Mouse (Mus musculus): Measurements from ENCODE around the gene Gm281. TPM values are rescaled to one million over a fixed set of nuclear protein-coding genes. Genes with fewer than 3 reads are reported as not detected.

Gene Gm281
- polyA plus RNA-seq, 1 experiment from 2014 or later = not detected

- WGBS = 36% methylated on average over 26 of the region's 31 CpGs
- peak overlapping the region; percentile 57 for H3K4me2 ChIP-seq
- peaks cover 8% of the 10 kb centered on the region for H3K4me1 ChIP-seq (replicated peaks)
- no peaks in the 10 kb centered on the region for H3K27me3 ChIP-seq
- H3K36me3 ChIP-seq = no peaks in the 10 kb centered on the region
- peak; percentile 75 for ATAC-seq (ENCODE audit: low FRiP score)
- peaks cover 9% of the 10 kb centered on the region; the same call in 1 of the 2 replicates for H3K9me3 ChIP-seq
- H3K27ac ChIP-seq = no peak overlapping the region
- peak overlapping the region; percentile 29 for H3K4me3 ChIP-seq
- H3K9ac ChIP-seq = peak overlapping the region; percentile 60
These were observed 19.2 kb upstream of the Gm281 start for GRCm38 (mm10) chr14:13933290-13934051.

GRCm38 (mm10) chr14:13917630-13918029, 3.4 kb upstream of the Gm281 start:
- Histone ChIP-seq H3K4me2 (no peak overlapping the region), H3K27me3 (no peaks in the 10 kb centered on the region), H3K9me3 (no peaks in the 10 kb centered on the region), H3K4me1 (replicated peaks) (no peaks in the 10 kb centered on the region), H3K4me3 (no peak overlapping the region), H3K9ac (no peak overlapping the region), H3K27ac (no peak overlapping the region), H3K36me3 (no peaks in the 10 kb centered on the region)
- peak; percentile 82 for ATAC-seq (ENCODE audit: low FRiP score)
- WGBS = 39% methylated on average over 3 of the region's 3 CpGs

GRCm38 (mm10) chr14:13917208-13917607, 2.9 kb upstream of the Gm281 start:
- H3K4me3 ChIP-seq = no peak overlapping the region
- H3K9ac ChIP-seq = no peak overlapping the region
- H3K4me2 ChIP-seq = no peak overlapping the region
- no peaks in the 10 kb centered on the region for H3K27me3 ChIP-seq
- no peak overlapping the region for H3K27ac ChIP-seq
- H3K9me3 ChIP-seq = no peaks in the 10 kb centered on the region
- H3K4me1 ChIP-seq (replicated peaks) = no peaks in the 10 kb centered on the region
- no peaks in the 10 kb centered on the region for H3K36me3 ChIP-seq
- ATAC-seq (ENCODE audit: low FRiP score) = no peak
- 89% methylated on average over 10 of the region's 10 CpGs for WGBS

DNA sequence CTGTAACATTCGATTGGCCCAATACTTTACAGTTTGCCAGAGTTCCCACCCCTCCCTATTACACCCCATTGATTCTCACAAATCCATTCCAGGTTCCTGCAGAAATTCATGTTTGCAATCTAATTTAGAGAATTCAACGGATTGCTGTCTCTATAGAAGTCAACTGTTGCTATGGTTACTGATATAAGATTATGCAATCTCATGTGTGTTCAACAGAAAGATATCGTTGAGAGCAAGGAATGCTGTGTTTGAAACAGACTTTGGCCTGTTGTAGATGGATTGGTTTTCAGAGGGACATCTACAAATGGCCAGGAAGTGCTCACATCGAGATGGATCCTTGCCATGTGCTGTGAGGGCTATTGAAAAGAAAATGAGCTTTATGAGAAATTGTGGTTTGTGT, 929 bp upstream of the Gm281 start:
- no peak overlapping the region for H3K9ac ChIP-seq
- no peak for ATAC-seq (ENCODE audit: low FRiP score)
- H3K4me1 ChIP-seq (replicated peaks) = no peaks in the 10 kb centered on the region
- H3K27me3 ChIP-seq = no peaks in the 10 kb centered on the region
- H3K9me3 ChIP-seq = no peaks in the 10 kb centered on the region
- no peaks in the 10 kb centered on the region for H3K36me3 ChIP-seq
- 70% methylated on average over 4 of the region's 4 CpGs for WGBS
- no peak overlapping the region for H3K4me3 ChIP-seq
- H3K27ac ChIP-seq = no peak overlapping the region
- no peak overlapping the region for H3K4me2 ChIP-seq

DNA sequence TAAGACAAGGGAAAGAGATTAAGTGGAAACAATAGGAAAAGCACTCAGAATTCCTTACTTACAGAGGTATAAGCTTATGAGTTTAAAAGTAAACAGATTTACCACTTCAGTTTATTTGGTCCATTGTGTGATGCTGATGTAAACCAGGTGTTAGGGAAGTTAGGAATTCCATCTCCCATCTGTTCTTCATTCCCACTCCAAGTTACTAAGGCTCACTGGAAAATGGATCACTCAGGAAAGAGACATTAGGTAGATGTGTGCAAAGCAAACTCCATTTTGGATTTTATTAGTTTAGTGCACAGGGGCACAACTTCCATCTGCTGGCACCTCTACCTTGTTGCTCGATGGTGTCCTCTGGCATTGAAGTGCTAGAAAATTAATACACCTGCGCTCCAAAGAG, 4.1 kb downstream of the Gm281 start:
- no peak overlapping the region for H3K9ac ChIP-seq
- 89% methylated on average over 2 of the region's 2 CpGs for WGBS

GRCm38 (mm10) chr14:13907145-13907544, 7.1 kb downstream of the Gm281 start:
- no peak overlapping the region for H3K27ac ChIP-seq
- no peak overlapping the region for H3K4me3 ChIP-seq
- WGBS = 93% methylated on average over 7 of the region's 7 CpGs
- H3K9me3 ChIP-seq = no peaks in the 10 kb centered on the region
- ATAC-seq (ENCODE audit: low FRiP score) = no peak
- H3K9ac ChIP-seq = no peak overlapping the region
- H3K36me3 ChIP-seq = no peaks in the 10 kb centered on the region
- H3K4me2 ChIP-seq = no peak overlapping the region
- H3K4me1 ChIP-seq (replicated peaks) = no peaks in the 10 kb centered on the region
- no peaks in the 10 kb centered on the region for H3K27me3 ChIP-seq

More for the DNA sequence above, 4.1 kb downstream of the Gm281 start:
- no peak for ATAC-seq (ENCODE audit: low FRiP score)
- no peak overlapping the region for H3K27ac ChIP-seq
- H3K27me3 ChIP-seq = no peaks in the 10 kb centered on the region
- H3K36me3 ChIP-seq = no peaks in the 10 kb centered on the region
- no peak overlapping the region for H3K4me3 ChIP-seq
- H3K4me1 ChIP-seq (replicated peaks) = no peaks in the 10 kb centered on the region
- no peaks in the 10 kb centered on the region for H3K9me3 ChIP-seq
- H3K4me2 ChIP-seq = no peak overlapping the region

DNA sequence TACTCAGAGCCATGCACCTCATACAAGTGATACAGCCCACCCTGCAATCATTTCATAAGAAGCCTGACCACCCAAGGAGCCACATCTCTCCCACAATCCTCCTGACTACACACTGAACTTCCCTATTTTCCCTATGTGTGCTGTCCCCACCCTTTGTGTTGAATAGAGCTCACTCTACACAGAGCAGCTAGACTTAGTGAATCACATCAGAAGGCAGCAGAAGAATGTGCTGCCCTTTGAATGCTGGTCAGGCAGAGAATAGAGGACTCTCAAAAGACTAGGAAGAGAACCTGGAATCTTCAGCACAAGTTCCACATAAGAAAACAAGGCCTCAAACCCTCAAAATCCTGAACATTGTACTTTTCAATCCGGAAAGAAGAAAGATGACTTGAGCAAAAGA, 7.8 kb downstream of the Gm281 start:
- no peaks in the 10 kb centered on the region for H3K27me3 ChIP-seq
- H3K27ac ChIP-seq = no peak overlapping the region
- no peak overlapping the region for H3K9ac ChIP-seq
- no peaks in the 10 kb centered on the region for H3K36me3 ChIP-seq
- no peaks in the 10 kb centered on the region for H3K9me3 ChIP-seq
- H3K4me3 ChIP-seq = no peak overlapping the region
- H3K4me2 ChIP-seq = no peak overlapping the region
- ATAC-seq (ENCODE audit: low FRiP score) = no peak
- H3K4me1 ChIP-seq (replicated peaks) = no peaks in the 10 kb centered on the region; the same call in 1 of the 2 replicates
- WGBS = 88% methylated on average over 1 of the region's 1 CpGs

GRCm38 (mm10) chr14:13901611-13902067, 12.6 kb downstream of the Gm281 start:
- peak; percentile 90 for ATAC-seq (ENCODE audit: low FRiP score)
- Histone ChIP-seq H3K4me1 (replicated peaks) (no peaks in the 10 kb centered on the region; the same call in 1 of the 2 replicates), H3K4me2 (peak overlapping the region; percentile 82), H3K9me3 (no peaks in the 10 kb centered on the region), H3K27me3 (peaks cover 10% of the 10 kb centered on the region; the same call in 1 of the 2 replicates), H3K27ac (no peak overlapping the region), H3K4me3 (peak overlapping the region; percentile 55), H3K9ac (peak overlapping the region; percentile 79), H3K36me3 (no peaks in the 10 kb centered on the region)
- 0% methylated on average over 22 of the region's 22 CpGs for WGBS

DNA sequence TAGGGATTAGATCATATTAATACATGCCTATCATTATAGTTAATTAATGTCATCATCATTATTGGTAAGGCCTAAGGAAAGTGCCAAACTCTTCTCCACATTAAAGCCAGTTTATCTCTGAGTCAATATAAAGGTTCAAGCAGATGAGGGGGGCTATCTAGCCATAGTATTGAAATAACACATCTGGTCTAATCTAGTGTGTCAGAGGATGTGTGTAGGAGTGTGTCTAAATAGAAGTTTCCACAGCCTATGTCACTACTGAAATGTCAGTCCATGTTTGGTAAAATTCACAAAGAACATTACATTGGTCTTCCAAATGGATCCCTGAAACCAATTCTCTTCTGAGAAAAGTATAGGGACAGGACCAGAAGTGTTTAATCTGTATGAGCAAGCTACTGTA, 19.1 kb downstream of the Gm281 start:
- Histone ChIP-seq H3K4me2 (no peak overlapping the region), H3K9me3 (no peaks in the 10 kb centered on the region), H3K27me3 (no peaks in the 10 kb centered on the region), H3K36me3 (no peaks in the 10 kb centered on the region), H3K4me1 (replicated peaks) (no peaks in the 10 kb centered on the region), H3K4me3 (no peak overlapping the region), H3K9ac (no peak overlapping the region), H3K27ac (no peak overlapping the region)
- ATAC-seq (ENCODE audit: low FRiP score) = no peak

- Histone ChIP-seq H3K27ac (no peak overlapping the region), H3K9ac (no peak overlapping the region), H3K36me3 (no peaks in the 10 kb centered on the region), H3K4me1 (replicated peaks) (no peaks in the 10 kb centered on the region), H3K9me3 (no peaks in the 10 kb centered on the region), H3K4me3 (no peak overlapping the region), H3K27me3 (no peaks in the 10 kb centered on the region), H3K4me2 (no peak overlapping the region)
- 75% methylated on average over 3 of the region's 3 CpGs for WGBS
- ATAC-seq (ENCODE audit: low FRiP score) = no peak
These were observed 20.5 kb downstream of the Gm281 start for GRCm38 (mm10) chr14:13893748-13894147.

DNA sequence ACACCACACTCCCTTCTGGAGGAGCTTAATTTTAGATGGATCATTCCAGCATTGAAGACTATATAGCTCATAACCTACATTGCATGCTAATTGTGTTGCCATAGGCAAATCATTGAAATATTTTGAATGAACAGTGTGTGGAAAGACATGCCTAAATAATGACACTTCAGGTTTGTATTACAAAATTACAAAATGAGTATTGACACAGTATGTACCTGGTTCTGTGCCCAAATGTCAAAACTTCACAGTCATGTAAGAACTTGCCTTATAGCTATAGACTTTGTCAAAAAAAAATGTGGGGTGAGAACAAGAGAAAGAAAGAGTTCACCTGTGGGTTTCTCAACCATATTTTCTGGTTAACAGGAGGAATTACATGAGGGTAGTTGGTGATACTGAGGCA, 52.9 kb downstream of the Gm281 start:
- no peak overlapping the region for H3K27ac ChIP-seq
- no peak overlapping the region for H3K4me3 ChIP-seq
- no peaks in the 10 kb centered on the region for H3K9me3 ChIP-seq
- H3K36me3 ChIP-seq = no peaks in the 10 kb centered on the region
- ATAC-seq (ENCODE audit: low FRiP score) = no peak
- no peaks in the 10 kb centered on the region for H3K27me3 ChIP-seq
- no peak overlapping the region for H3K4me2 ChIP-seq
- no peaks in the 10 kb centered on the region for H3K4me1 ChIP-seq (replicated peaks)
- H3K9ac ChIP-seq = no peak overlapping the region

DNA sequence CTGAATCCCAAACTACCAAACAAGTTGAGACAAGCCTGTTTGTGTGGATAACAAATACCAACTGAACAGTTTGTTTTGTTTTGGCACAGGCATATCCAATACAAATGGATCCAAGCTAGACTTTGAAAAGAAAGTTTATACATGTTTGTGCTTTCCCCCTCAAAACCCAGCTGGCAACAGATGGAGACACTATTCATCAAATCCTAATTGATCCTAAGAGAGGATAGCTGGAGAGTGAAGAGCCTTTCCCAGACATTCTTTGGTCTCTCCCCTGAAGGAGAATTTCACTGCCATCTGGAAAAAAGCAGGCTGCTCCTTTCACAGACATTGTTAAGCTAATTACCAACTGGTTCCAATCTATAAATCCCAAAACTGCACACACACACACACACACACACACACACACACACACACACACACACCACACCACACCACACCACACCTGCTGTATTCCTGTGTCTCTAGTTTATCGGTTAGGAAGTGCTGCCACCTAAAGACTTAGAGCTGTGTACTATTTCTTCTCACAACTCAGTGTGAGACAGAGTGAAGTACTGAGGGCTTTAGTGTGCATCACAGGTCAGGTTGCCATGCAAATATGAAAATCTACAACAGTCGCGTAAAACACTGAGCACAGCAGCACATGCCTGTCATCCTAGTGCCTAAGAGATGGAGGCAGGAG, 101.3 kb downstream of the Gm281 start:
- 91% methylated on average over 3 of the region's 3 CpGs for WGBS
- Histone ChIP-seq H3K4me1 (replicated peaks) (no peaks in the 10 kb centered on the region), H3K27me3 (no peaks in the 10 kb centered on the region), H3K36me3 (no peaks in the 10 kb centered on the region), H3K9me3 (no peaks in the 10 kb centered on the region), H3K4me3 (no peak overlapping the region), H3K4me2 (no peak overlapping the region), H3K9ac (no peak overlapping the region), H3K27ac (no peak overlapping the region)
- ATAC-seq (ENCODE audit: low FRiP score) = 0 out of 2 replicates have a peak, but pooled peaks have one; percentile 46

DNA sequence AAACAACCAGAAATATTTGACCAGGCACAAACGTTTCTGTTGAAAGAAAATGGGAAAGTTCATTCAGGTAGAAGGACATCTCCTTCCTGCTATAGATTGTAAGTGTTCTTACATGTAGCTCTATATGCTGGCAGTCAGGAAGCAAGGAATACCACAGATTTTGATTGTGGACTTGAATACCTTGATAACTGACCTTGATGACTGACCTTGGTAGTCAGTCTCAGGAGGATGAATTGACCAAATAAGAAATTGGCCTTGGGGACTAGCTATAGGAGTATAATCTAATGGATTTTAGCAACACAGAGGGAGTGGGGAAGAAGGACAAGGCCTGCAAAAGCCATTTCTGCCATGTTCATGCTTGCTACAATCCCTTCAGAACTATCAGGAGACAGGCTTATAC, 123.8 kb downstream of the Gm281 start:
- Histone ChIP-seq H3K9me3 (no peaks in the 10 kb centered on the region), H3K9ac (no peak overlapping the region), H3K4me2 (no peak overlapping the region), H3K4me3 (no peak overlapping the region), H3K36me3 (no peaks in the 10 kb centered on the region), H3K4me1 (replicated peaks) (no peaks in the 10 kb centered on the region), H3K27me3 (no peaks in the 10 kb centered on the region), H3K27ac (no peak overlapping the region)
- 45% methylated on average over 1 of the region's 1 CpGs for WGBS
- ATAC-seq (ENCODE audit: low FRiP score) = no peak

Measured in hindbrain, embryonic 13.5 days (tissue).